Mouse (Mus musculus) heart, embryonic 15.5 days (tissue): ENCODE measurements around the gene Car3. TPM values are rescaled to one million over a fixed set of nuclear protein-coding genes. Genes with fewer than 3 reads are reported as not detected.

Experiments used
- ATAC-seq: fragments of 200-750 bp; cut with Nextera tagmentation; replicated peaks from 2 replicates; pipeline ENCODE4 v1.8.0; 2017; ENCODE audit warnings: low read depth, moderate TSS enrichment; ENCODE audit not compliant: insufficient number of reproducible peaks, insufficient read depth, low FRiP score
- H3K27ac ChIP-seq: fragments of 300-500 bp; sonication (generic); 2 replicates; pipeline ENCODE4 v1.5.1; 2015; ENCODE audit warnings: mild to moderate bottlenecking, inconsistent platforms
- H3K27me3 ChIP-seq: fragments of 300-500 bp; sonication (generic); 2 replicates; pipeline ENCODE4 v1.6.1; 2015; ENCODE audit warnings: inconsistent platforms
- H3K36me3 ChIP-seq: fragments of 300-500 bp; sonication (generic); 2 replicates; pipeline ENCODE4 v1.6.1; 2015; ENCODE audit warnings: mild to moderate bottlenecking, inconsistent platforms
- H3K4me1 ChIP-seq: fragments of 300-500 bp; sonication (generic); replicated peaks from 2 replicates; pipeline ENCODE4 v1.6.1; 2015; ENCODE audit warnings: inconsistent platforms
- H3K4me2 ChIP-seq: fragments of 300-500 bp; sonication (generic); 2 replicates; pipeline ENCODE4 v1.6.1; 2015; ENCODE audit warnings: inconsistent platforms, mild to moderate bottlenecking, moderate library complexity
- H3K4me3 ChIP-seq: fragments of 300-500 bp; sonication (generic); 2 replicates; pipeline ENCODE4 v1.5.1; 2015; ENCODE audit warnings: mild to moderate bottlenecking, inconsistent platforms
- H3K9ac ChIP-seq: fragments of 300-500 bp; sonication (generic); 2 replicates; pipeline ENCODE4 v1.6.1; 2015; ENCODE audit warnings: mild to moderate bottlenecking, inconsistent platforms
- H3K9me3 ChIP-seq: fragments of 300-500 bp; sonication (generic); replicated peaks from 2 replicates; pipeline ENCODE4 v1.6.1; 2016; ENCODE audit warnings: inconsistent platforms
- WGBS: fragments of 180-500 bp; shearing (Covaris S2); methylation state at CpG from one replicate; pipeline ENCODE4 v1.1.7; 2015; ENCODE audit warnings: mixed read lengths; 5-methylcytosine and 5-hydroxymethylcytosine counted together
- polyA plus RNA-seq: library from polyadenylated mRNA; unstranded; fragments of >200 nt; fragmentation: Nextera tagmentation; extraction: Ambion mirVana; gene quantifications from 2 replicates; pipeline ENCODE4 v1.2.1, GENCODE M21; 2015

The Car3 gene
- polyA plus RNA-seq, 1 experiment from 2014 or later, result 8.2 TPM

GRCm38 (mm10) chr3:14857874-14858273, 5.4 kb upstream of the Car3 start:
- no peak for ATAC-seq
- Histone ChIP-seq H3K9me3 (no peaks in the 10 kb centered on the region), H3K9ac (no peak overlapping the region), H3K4me2 (no peak overlapping the region), H3K36me3 (no peaks in the 10 kb centered on the region), H3K27ac (no peak overlapping the region), H3K27me3 (no peaks in the 10 kb centered on the region), H3K4me3 (no peak overlapping the region), H3K4me1 (peaks cover 5% of the 10 kb centered on the region)
- WGBS, result 69% methylated on average over 3 of the region's 3 CpGs

GRCm38 (mm10) chr3:14860291-14860690, 3.0 kb upstream of the Car3 start:
- no peak overlapping the region for H3K4me3 ChIP-seq
- H3K9me3 ChIP-seq, result no peaks in the 10 kb centered on the region
- no peak overlapping the region for H3K27ac ChIP-seq
- WGBS, result 60% methylated on average over 3 of the region's 3 CpGs
- no peak for ATAC-seq
- peaks cover 9% of the 10 kb centered on the region for H3K4me1 ChIP-seq
- no peaks in the 10 kb centered on the region for H3K27me3 ChIP-seq
- H3K4me2 ChIP-seq, result no peak overlapping the region
- H3K36me3 ChIP-seq, result no peaks in the 10 kb centered on the region
- H3K9ac ChIP-seq, result no peak overlapping the region

GRCm38 (mm10) chr3:14861165-14861564, 2.1 kb upstream of the Car3 start:
- Histone ChIP-seq H3K9me3 (no peaks in the 10 kb centered on the region), H3K4me1 (peaks cover 9% of the 10 kb centered on the region), H3K4me2 (no peak overlapping the region), H3K9ac (no peak overlapping the region), H3K4me3 (no peak overlapping the region), H3K27ac (no peak overlapping the region), H3K27me3 (no peaks in the 10 kb centered on the region), H3K36me3 (no peaks in the 10 kb centered on the region)
- 76% methylated on average over 1 of the region's 1 CpGs for WGBS
- ATAC-seq, result no peak

GRCm38 (mm10) chr3:14861787-14862186, 1.5 kb upstream of the Car3 start:
- Histone ChIP-seq H3K9ac (no peak overlapping the region), H3K4me3 (no peak overlapping the region), H3K36me3 (no peaks in the 10 kb centered on the region), H3K9me3 (no peaks in the 10 kb centered on the region), H3K4me2 (no peak overlapping the region), H3K27me3 (no peaks in the 10 kb centered on the region), H3K27ac (no peak overlapping the region), H3K4me1 (peaks cover 9% of the 10 kb centered on the region)
- no peak for ATAC-seq
- 40% methylated on average over 4 of the region's 4 CpGs for WGBS

GRCm38 (mm10) chr3:14862654-14863021, 674 bp upstream of the Car3 start:
- Histone ChIP-seq H3K27ac (no peak overlapping the region), H3K4me1 (peaks cover 9% of the 10 kb centered on the region), H3K9me3 (no peaks in the 10 kb centered on the region), H3K36me3 (no peaks in the 10 kb centered on the region), H3K9ac (no peak overlapping the region), H3K27me3 (no peaks in the 10 kb centered on the region), H3K4me3 (peak overlapping the region; percentile 40), H3K4me2 (peak overlapping the region; percentile 75)
- under 1% methylated on average over 9 of the region's 9 CpGs for WGBS
- peak; percentile 22; the same call in 1 of the 2 replicates for ATAC-seq

GRCm38 (mm10) chr3:14863922-14864321, 610 bp downstream of the Car3 start:
- 75% methylated on average over 2 of the region's 2 CpGs for WGBS
- ATAC-seq, result no peak

GRCm38 (mm10) chr3:14865941-14866340, 2.6 kb downstream of the Car3 start:
- Histone ChIP-seq H3K27ac (no peak overlapping the region), H3K4me2 (no peak overlapping the region), H3K4me1 (peaks cover 9% of the 10 kb centered on the region), H3K9ac (no peak overlapping the region), H3K27me3 (no peaks in the 10 kb centered on the region), H3K9me3 (no peaks in the 10 kb centered on the region), H3K36me3 (no peaks in the 10 kb centered on the region), H3K4me3 (no peak overlapping the region)
- WGBS, result 72% methylated on average over 2 of the region's 2 CpGs
- ATAC-seq, result no peak

More at GRCm38 (mm10) chr3:14863922-14864321, 610 bp downstream of the Car3 start:
- Histone ChIP-seq H3K4me3 (no peak overlapping the region), H3K27ac (no peak overlapping the region), H3K9me3 (no peaks in the 10 kb centered on the region), H3K4me2 (no peak overlapping the region), H3K9ac (no peak overlapping the region), H3K4me1 (peaks cover 9% of the 10 kb centered on the region), H3K27me3 (no peaks in the 10 kb centered on the region), H3K36me3 (no peaks in the 10 kb centered on the region)

- H3K27me3 ChIP-seq, result no peaks in the 10 kb centered on the region
Measured at GRCm38 (mm10) chr3:14869779-14870178, 6.5 kb downstream of the Car3 start.

GRCm38 (mm10) chr3:14870528-14870927, 7.2 kb downstream of the Car3 start:
- H3K36me3 ChIP-seq, result no peaks in the 10 kb centered on the region
- 23% methylated on average over 1 of the region's 1 CpGs for WGBS
- H3K4me2 ChIP-seq, result no peak overlapping the region
- no peak overlapping the region for H3K4me3 ChIP-seq
- H3K4me1 ChIP-seq, result no peaks in the 10 kb centered on the region
- H3K9me3 ChIP-seq, result no peaks in the 10 kb centered on the region
- H3K27ac ChIP-seq, result no peak overlapping the region
- no peak for ATAC-seq
- H3K9ac ChIP-seq, result no peak overlapping the region
- H3K27me3 ChIP-seq, result no peaks in the 10 kb centered on the region

More at GRCm38 (mm10) chr3:14869779-14870178, 6.5 kb downstream of the Car3 start:
- Histone ChIP-seq H3K4me1 (no peaks in the 10 kb centered on the region), H3K9me3 (no peaks in the 10 kb centered on the region), H3K9ac (0 out of 2 replicates have a peak overlapping the region, but pooled peaks have one; percentile 28), H3K36me3 (no peaks in the 10 kb centered on the region), H3K27ac (no peak overlapping the region), H3K4me2 (peak overlapping the region; percentile 50), H3K4me3 (peak overlapping the region; percentile 32)
- ATAC-seq, result no peak
- 26% methylated on average over 11 of the region's 11 CpGs for WGBS

- Histone ChIP-seq H3K36me3 (no peaks in the 10 kb centered on the region), H3K9ac (no peak overlapping the region), H3K27me3 (no peaks in the 10 kb centered on the region), H3K27ac (no peak overlapping the region), H3K4me3 (no peak overlapping the region), H3K9me3 (no peaks in the 10 kb centered on the region), H3K4me2 (no peak overlapping the region), H3K4me1 (no peaks in the 10 kb centered on the region)
- ATAC-seq, result no peak
- WGBS, result 43% methylated on average over 7 of the region's 7 CpGs
Measured at GRCm38 (mm10) chr3:14871386-14871785, 8.1 kb downstream of the Car3 start.

GRCm38 (mm10) chr3:14874402-14875040, 11.2 kb downstream of the Car3 start:
- Histone ChIP-seq H3K9ac (no peak overlapping the region), H3K27me3 (no peaks in the 10 kb centered on the region), H3K36me3 (no peaks in the 10 kb centered on the region), H3K27ac (no peak overlapping the region), H3K9me3 (no peaks in the 10 kb centered on the region), H3K4me3 (no peak overlapping the region), H3K4me1 (peaks cover 6% of the 10 kb centered on the region), H3K4me2 (no peak overlapping the region)
- ATAC-seq, result no peak
- 35% methylated on average over 8 of the region's 8 CpGs for WGBS

GRCm38 (mm10) chr3:14876325-14876918, 13.1 kb downstream of the Car3 start:
- Histone ChIP-seq H3K9me3 (no peaks in the 10 kb centered on the region), H3K4me1 (peaks cover 6% of the 10 kb centered on the region), H3K27me3 (no peaks in the 10 kb centered on the region), H3K36me3 (no peaks in the 10 kb centered on the region), H3K27ac (no peak overlapping the region), H3K9ac (no peak overlapping the region), H3K4me3 (no peak overlapping the region), H3K4me2 (no peak overlapping the region)
- no peak for ATAC-seq
- whole genome bisulfite sequencing, result 55% methylated on average over 9 of the region's 9 CpGs
